Mouse (Mus musculus) skeletal muscle tissue, adult 2 months (tissue): ENCODE results near the gene Snx30.
"Not testable (repeated sequence)": the region's sequence is repeated elsewhere in the genome, so short reads cannot be mapped to it uniquely, and the experiment has no call there.

Experiments used
- DNase-seq: peaks from one replicate; pipeline ENCODE4 v3.0.0-alpha.2; 2012; ENCODE audit warnings: low read depth, low spot score

The Snx30 gene

GRCm38 (mm10) chr4:59805181-59805967 is at the start of gene Snx30:
TSS of gene Snx30 (plus strand) at chr4:59805840.
- DNase-seq, result peak; percentile 84

DNA sequence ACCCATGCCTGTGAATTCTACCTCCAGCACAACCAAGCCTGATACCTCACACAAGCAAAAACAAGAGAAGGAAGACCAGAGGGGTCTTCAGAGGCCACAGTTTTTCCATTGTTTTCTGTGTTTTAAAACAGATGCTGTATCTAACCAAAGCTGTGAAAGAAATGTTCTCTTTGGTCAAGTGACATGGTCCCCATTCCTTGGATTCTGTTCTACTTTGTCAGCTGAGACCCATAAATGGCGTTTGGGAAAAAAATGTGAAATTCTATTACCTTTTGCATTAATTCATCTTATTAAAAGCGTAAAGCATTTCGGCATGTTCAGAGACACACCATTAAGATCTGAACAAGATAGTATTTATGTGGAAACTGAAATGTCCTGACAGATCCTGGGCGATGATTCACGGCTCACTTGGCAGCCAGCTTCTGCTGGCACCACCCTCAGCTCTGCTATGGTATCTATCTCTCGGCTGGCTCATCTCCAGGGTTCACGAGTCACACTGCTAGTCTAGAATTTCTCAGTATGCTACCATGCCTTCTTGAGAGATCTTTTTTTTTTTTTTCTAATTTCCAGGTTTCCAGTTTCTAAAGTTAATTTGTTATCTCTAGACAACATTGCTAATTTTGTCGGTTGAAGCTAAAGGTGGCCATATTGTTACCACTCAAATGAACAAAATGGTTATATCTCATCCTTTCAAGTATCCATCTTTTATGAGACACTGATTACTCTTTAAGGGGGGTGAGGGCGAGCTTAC is 49.1 kb upstream of the Snx30 start:
- DNase-seq, result peak; percentile 78

GRCm38 (mm10) chr4:59757452-59758435 is 47.9 kb upstream of the Snx30 start:
- no peak for DNase-seq

DNA sequence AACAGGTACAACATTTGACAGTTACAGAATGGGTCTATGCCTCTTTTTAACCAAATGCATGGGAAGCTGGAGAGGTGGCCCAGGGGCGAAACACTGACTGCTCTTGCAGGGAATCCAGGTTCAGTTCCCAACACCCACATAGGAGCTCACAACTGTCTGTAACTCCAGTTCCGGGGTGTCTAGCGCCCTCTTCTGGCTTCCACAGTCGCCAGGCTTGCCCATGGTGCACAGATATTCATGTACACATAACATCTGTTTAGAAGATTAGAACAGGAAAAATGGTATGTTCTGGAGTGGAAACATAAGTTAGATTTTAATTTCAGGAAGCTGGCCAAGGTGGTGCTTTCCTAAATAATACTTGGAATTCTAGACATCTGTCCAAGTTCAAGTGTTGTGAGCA is 45.6 kb upstream of the Snx30 start:
- no peak for DNase-seq

GRCm38 (mm10) chr4:59760636-59761364 is 44.8 kb upstream of the Snx30 start:
- DNase-seq, result peak; percentile 27

DNA sequence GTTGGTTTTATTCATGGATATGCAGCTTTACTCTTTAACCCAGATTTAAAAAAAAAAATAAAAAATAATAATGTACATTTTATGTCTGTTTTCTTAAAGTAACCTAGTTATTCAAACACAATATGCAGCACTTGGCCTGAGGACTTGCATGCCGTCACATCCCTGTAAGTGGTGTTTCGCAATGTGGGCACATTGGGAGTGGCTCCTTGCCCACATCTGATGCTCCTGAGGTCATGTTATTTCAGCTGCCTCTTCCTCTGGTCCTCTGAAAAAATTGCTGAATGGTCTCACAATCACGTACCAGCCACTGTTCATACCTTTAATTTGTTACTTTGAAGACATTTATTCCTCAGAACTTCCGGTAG is 44.3 kb upstream of the Snx30 start:
- peak; percentile 54 for DNase-seq

DNA sequence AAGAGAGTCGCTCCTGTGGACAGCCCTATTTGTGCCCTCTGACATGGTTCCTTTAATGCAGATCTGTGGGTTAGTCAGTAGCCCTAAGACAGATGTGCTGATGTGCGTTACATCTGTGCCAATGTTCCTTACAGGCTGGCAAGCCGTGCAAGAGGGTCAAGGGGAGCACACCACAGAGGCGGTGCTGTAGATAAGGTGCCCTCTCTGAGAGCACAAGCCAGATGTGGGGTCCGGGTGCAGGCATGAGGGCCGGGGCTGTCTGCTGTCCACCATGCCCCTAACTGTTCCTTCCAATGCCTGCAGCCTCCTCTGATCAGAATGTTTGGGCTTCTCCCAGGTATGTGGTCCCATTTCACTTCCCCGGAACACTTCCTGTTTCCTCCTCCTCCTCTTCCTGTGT is 40.7 kb upstream of the Snx30 start:
- no peak for DNase-seq

- peak; percentile 13 for DNase-seq
Observed at GRCm38 (mm10) chr4:59765385-59766005, 40.1 kb upstream of the Snx30 start.

GRCm38 (mm10) chr4:59767717-59768116 is 37.9 kb upstream of the Snx30 start:
- no peak for DNase-seq

DNA sequence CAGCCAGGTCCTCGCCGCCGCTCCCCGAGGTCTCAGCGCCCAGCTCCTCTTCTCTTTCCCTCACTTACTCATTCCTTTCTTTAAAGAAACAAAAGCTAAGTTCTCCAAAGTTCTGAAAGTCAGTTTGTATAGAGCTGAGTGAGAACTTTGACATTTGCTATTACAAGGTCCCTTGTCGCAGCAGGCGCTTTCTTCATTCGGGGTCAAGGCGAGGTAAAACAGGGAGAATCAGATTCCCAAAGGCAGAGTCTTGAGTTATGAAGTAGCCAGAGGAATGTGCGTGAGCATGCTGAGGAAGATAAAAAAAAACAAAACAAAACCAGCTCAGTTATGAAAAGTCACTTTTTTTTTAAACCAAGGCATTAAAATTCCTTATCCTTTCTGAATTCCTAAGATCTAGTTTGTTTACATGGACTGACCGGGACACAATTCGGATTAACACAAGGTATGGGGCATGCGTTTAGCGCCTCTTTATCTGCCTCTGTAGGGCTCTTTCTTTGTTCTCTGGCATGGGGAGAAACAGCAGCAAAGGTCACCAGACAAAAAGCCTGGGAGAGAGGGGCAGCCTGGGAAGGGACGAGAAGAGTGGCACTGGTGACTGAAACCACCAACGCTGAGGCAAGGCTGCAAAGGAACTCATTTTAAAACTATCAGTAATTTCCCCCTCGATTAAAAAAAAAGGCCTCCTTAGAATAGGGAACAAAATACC is 33.3 kb upstream of the Snx30 start:
- no peak for DNase-seq

DNA sequence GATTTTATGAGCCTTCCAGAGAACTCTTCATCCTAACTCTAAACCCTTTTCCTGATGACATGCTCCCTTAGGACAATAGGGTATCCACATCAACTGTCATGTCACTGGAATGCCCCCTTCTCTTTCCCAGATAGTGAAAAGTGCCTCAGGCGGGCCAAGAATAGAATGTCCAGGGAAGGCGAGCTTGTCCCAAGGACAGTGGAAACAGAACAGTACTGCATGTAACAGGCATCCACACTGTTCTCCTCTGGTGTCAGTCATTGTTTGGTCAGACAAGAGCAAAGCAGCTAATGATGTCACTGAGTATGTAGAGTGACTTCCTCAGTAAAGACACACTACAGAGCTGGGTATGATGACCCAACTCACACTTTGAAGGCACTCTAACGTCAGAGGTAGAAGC is 27.8 kb upstream of the Snx30 start:
- DNase-seq, result no peak

GRCm38 (mm10) chr4:59780568-59780967 is 25.1 kb upstream of the Snx30 start:
- DNase-seq, result no peak

- no peak for DNase-seq
Observed at GRCm38 (mm10) chr4:59782853-59783684, 22.6 kb upstream of the Snx30 start.

GRCm38 (mm10) chr4:59783685-59784279 is 21.9 kb upstream of the Snx30 start:
- DNase-seq, result peak; percentile 94

DNA sequence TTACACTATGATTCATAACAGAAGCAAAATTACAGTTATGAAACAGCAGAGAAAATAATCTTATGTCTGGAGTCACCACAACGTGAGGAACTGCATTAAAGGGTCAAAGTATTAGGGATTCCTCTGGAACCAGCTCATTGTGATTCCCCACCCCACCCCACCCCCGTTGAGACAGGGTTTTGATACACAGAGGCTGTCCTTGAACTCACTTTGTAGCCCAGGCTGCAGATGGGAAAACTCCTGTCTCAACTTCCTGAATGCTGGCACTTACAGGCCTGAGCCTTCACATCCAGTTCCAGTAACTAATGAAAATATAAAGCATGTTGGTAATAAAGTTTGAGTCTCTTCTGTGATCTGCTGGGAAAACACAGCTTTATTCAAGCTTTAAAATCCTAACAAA is 20.2 kb upstream of the Snx30 start:
- no peak for DNase-seq

DNA sequence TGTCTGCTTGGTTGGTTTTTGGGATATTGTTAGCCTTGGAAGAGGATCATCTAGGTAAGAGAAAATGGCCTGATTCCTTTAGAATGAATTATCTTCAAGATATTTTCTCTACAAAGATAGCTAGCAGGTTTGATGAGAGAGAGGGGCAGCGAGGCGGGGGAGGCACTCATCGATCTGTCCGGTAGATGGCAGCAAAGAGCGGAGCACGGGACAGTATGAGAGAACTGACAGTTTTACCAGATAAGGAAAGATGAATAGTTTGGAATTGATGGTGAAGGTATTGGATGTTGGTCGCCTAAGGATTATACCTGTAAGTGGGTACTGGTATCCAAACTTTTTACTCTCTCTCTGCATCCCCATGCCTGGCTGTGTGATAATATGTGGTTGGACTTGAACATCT is 19.0 kb upstream of the Snx30 start:
- no peak for DNase-seq

GRCm38 (mm10) chr4:59787126-59787525 is 18.5 kb upstream of the Snx30 start:
- no peak for DNase-seq

- no peak for DNase-seq
Observed at GRCm38 (mm10) chr4:59789015-59789414, 16.6 kb upstream of the Snx30 start.

DNA sequence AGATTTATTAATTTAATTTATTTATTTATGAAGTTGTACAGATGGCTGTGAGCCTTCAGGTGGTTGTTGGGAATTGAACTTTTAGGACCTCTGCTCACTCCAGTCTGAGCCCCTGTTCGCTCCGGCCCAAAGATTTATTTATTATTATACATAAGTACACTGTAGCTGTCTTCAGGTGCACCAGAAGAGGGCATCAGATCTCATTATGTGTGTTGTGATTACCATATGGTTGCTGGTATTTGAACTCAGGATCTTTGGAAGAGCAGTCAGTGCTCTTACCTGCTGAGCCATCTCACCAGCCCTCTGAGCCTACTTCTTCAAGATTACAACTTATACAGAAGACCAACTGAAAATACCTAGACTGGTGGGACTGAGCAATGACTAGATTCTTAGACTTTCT is 12.0 kb upstream of the Snx30 start:
- DNase-seq, result not testable (repeated sequence)
